Mouse (Mus musculus): Measurements from ENCODE around the gene Lamp2. TPM values are rescaled to one million over a fixed set of nuclear protein-coding genes. Genes with fewer than 3 reads are reported as not detected.
"Not testable (repeated sequence)": the region's sequence is repeated elsewhere in the genome, so short reads cannot be mapped to it uniquely, and the experiment has no call there.

Lamp2 gene
- total RNA-seq (2022), result 100 to 1,000 TPM in 2 of 4 experiments, 10 to 100 TPM in 2; 78.7 to 107 (median 95.4) TPM

DNA sequence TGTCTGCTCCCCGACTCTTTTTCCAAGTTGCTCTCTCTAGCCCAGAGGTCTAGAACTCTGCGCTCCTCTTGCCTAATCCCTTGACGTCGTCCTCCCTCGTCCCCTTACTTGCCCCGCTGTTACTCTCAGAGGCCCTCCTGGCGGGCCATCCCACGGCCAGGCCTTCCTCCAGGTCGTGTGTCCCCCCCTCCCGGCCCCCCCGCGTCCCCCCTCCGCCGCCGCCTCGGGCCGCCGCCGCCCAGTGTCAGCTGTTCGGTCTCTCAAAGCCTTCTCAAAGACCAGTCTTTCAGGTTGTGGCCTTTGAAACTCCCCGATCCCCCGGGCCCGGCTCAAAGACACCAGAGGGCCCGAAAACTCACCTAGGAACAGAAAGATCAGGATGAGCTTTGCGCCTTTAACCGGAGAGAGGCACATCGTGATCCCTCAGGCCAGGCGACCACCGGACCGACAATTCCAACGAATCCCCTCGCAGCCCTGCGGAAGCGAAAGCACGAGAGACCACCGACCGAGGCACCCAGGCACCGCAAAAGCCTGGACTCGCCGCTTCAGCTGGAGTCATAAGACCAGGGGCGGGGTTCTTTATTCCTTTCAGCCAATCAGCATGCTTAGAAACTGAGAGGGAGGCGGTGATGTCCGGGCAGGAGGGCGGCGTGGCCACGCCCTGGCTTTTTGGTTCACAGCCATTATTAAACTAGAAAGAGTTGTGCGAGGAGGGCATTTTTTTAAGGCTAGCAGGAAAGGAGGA lies at the start of gene Lamp2:
TSS of gene Lamp2 (minus strand) at position 565 of the 745 bp plus-strand sequence.
- peak; percentile 30 to 75 for DNase-seq (ENCODE audit: low spot score in 2 of 2)

DNA sequence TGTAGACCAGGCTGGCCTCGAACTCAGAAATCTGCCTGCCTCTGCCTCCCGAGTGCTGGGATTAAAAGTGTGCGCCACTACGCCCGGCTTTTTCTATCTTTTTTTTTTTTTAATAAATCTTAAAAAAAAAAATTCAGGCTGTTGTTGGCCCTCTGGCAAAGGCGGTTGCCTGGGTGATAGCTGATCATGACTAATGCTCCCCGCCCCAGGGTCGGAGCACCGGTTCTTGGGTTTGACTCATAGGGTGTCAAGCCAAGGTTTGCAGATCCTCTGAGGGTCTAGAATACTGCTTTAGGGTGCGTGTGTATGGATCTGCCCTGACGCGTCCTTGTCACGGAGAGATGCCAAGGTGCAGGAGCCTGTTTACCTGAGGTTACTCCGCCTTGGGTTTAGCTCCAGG lies 48.6 kb upstream of the Lamp2 start:
- no peak for DNase-seq (ENCODE audit: low spot score in 2 of 2)

DNA sequence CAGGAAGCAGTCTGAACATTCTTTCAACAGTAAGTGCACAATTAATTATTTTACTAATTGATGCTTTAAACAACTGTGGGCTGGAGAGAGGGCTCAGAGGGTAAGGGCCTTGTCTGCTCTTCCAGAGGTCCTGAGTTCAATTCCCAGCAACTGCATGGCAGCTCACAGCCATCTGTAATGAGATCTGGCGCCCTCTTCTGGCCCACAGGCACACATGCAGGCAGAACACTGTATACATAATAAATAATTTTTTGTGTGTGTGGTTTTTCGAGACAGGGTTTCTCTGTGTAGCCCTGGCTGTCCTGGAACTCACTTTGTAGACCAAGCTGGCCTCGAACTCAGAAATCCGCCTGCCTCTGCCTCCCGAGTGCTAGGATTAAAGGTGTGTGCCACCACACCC lies 45.9 kb upstream of the Lamp2 start:
- DNase-seq (ENCODE audit: low spot score in 2 of 2), result not testable (repeated sequence)

DNA sequence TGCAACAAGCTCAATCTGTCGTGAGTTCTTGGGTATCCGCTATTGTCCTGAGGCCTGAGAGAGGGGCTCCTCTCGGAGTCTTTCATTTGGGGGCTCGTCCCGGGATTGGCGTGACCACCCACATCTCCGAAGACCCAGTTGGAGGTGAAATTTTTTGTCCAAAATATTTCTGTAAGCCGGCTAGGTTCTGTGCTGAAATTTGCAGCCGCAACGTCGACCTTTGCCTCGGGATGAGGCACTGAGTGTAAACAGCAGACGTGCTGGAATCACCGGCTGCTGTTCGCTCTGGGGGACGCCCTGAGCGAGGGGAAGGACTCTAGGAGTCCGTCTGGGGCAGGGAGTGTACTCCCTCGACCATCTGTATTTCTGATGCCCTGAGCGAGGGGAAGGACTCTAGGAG lies 29.2 kb upstream of the Lamp2 start:
- DNase-seq (ENCODE audit: low spot score in 2 of 2), result not testable (repeated sequence)

DNA sequence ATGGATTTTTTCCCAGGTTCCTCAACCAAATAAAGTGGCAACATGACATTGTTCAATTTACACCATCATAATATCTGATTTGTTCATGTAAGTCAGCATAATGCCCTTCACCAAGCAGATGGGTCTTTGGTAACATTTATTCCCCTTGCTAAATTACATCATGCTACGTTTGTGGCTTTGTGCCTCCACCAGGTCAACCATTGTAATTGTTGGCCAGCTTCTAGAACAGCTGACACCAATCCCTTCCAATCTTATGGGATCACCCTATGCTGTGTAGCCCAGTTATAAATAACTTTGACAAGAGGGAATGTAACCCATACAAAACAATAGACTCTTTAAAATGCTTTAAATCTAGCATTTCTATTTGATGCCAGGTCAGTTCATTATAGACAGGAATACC lies 22.3 kb upstream of the Lamp2 start:
- no peak for DNase-seq (ENCODE audit: low spot score in 2 of 2)

DNA sequence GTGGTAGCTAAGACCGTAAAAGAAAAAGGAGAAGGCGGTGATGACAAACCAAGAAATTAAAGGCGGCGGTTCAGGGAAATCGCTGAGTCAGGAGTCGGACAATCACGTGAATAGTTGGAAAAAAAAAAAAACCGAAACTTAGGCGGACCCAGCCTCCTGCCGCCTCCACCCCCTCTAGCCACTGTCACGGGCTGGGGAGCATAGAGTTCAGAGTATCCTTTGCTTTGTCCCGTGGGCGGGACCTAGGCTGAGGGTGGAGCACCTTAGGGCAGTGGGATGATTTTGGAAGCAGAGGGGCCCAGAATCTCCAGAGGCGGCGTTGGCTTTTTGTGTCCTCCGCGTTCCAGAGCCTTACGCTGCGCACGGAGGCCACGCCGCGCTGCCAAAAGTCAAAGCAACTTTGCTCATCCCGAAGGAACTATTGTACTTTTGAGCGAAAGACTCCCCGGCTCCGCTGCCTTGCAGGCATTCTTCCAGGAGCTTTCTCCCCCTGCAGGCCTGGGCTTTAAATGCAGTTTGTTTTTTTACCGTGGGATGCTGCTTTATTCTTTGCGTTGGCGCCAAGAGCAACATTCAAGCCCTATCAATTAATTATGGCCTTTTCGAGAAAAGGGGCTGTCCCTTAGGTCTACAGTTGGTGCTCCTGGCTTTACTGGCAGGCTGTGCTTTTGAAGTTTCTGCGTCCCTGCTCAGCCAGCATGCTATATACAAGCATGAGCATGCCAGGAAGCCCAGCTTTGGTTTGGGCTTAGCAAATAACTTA lies 17.5 kb upstream of the Lamp2 start:
- DNase-seq (ENCODE audit: low spot score in 2 of 2), result peak; percentile 18 to 36

DNA sequence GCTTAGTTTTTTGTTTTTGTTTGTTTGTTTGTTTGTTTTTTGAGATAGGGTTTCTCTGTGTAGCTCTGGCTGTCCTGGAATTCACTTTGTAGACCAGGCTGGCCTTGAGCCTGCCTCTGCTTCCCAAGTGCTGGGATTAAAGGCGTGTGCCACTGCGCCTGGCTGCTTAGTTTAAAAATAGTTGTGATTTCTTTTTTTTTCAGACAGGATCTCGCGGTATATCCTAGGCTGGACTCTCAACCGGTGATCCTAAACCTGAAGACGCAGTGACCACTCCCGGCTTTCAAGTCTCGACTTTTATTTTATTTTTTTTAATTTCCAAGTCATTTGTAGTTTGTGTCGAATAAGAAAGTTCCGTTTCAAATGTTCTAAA lies 16.9 kb upstream of the Lamp2 start:
- peak in 1 of 2 experiments; percentile 1 for DNase-seq (ENCODE audit: low spot score in 2 of 2)

DNA sequence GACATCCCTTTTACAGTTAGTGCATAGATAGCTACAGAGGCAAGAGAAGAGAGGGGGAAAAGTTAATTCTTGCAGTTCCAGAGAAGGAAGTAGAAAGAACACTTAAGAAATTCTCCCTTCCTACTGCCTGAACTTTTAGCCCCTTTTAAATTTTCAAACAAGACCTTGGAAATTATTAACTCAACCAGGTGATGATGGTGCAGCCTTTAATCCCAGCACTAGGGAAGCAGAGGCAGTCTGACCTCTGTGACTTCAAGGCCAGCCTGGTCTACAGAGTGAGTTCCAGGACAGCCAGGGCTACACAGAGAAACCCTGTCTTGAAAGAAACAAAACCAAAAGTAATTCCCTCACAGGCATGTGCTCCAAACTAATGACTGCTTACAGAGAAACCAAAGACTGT lies 10.0 kb upstream of the Lamp2 start:
- no peak for DNase-seq (ENCODE audit: low spot score in 2 of 2)

DNA sequence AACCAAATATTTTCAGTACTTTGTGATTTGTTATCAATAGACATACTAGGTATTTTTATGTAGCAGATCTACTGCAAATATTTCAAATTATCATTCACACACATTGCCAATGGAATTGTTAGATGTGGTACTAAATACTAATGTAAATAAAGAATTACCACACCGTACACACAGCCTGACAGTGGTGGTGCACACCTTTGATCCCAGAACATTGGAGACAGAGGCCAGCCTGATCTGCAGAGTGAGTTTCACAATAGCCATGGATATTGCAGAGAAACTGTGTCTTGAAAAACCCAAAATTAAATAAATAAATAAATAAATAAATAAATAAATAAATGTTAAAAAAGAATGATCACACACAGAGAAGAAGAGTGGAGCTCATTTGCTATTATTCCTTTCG lies 6.9 kb upstream of the Lamp2 start:
- DNase-seq (ENCODE audit: low spot score in 2 of 2), result no peak

DNA sequence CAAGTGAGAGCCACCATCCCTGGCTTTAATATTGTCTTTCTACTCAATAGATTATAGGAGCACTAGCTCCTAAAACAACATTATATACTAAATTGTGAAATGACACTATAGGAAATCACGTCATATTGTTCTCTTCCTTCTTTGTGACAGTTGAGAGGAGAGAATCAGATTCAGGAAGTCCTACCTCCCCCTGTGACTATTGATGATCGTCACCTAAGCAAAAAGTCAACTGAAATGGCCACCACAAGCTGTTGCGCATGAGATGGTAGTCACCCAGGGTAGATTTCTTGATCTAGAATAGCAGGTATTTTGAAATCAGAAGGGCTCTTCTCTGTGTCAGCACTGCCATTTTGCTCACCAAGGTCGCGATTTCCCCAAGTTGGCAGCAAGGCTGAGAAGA lies 5.8 kb upstream of the Lamp2 start:
- no peak for DNase-seq (ENCODE audit: low spot score in 2 of 2)

DNA sequence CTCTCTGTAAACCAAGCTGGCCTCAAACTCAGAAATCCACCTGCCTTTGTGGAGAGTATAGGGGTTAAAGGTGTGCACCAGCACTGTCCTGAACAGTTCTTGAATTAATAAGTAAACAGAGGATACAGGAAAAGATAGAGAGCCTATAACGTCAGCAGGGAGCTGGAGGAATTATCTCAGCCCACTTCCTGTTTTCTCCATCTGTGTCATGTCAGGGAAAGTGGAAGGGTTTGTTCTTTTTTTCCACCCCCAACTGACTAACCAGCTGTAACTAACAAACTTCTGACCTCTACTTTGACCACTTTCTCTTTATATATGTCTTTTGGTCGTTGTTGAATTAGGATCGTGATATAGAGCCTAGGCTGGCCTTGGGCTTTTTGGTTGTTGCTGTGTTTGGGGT lies 4.6 kb upstream of the Lamp2 start:
- no peak for DNase-seq (ENCODE audit: low spot score in 2 of 2)

DNA sequence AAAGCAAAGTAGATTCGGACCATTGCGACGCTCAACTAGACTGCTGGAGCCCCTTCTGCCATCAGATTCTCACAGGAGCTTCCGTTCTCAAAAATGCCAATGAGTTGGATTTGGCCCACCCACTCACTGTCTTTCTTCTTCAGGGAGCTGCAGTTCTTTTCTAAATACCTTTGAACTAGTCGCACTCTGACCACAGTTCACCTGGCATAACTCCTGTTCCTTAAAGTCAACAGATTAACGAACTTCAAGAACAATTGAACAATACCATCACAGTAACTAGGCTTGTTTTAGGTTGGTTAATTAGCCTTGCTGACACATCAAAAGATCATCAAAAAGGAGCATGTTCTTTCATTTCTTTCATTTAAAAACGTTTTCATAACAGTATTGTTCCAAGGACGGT lies 2.8 kb upstream of the Lamp2 start:
- no peak for DNase-seq (ENCODE audit: low spot score in 2 of 2)

DNA sequence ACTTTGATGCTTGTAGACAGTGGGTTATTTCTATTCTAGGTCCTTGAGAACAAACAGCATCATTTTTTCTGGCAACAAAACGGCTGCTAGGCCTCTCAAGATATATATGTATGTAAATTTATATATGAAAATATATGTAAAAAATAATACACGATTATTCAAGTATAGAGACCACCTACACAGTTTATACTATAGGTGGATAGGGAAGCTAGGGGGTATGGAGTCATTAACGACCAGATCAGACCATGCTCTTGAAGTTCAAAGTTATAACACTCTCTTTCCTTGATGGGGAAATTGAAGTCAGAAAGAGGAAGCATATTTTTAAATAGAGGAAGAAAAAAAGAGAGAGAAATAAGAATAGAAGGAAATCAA lies 367 bp upstream of the Lamp2 start:
- DNase-seq (ENCODE audit: low spot score in 2 of 2), result no peak

DNA sequence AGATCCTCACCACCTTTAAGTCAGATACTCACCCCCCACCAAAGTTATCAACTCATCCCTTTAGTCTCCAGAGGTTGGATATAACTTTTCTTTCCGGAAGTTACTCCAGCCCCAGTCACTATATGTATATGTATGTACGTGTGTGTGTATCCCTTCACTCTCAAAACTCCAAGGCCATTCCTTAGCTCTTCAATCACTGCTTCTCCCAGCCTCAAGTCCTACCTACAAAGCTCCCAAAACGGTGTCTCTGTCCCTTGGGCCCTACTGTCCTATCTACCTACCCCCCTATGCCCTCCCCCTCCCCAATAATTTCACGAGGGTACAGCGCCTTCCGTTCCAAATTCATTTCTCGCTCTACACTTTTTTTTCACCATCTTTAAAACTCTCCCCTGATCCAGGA lies 780 bp downstream of the Lamp2 start:
- DNase-seq (ENCODE audit: low spot score in 2 of 2), result no peak

DNA sequence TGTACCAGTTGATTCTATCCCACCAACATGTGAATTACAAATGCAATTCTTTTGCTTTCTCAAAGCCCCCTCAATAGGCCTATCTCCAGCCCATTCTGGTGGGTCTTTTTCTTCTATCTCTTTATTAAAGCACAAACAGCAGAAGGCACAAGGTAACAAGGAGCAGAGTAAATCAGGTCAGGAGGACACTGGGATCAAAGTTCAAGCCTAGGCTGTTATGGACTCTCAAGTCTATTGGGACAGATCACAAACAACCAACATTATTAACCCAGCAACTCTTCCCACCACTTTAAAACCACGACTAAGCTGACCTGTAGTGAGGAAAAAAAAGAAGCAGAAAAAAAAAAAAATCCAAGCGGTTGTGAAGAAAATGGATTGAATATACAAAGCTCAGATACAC lies 1.4 kb downstream of the Lamp2 start:
- no peak for DNase-seq (ENCODE audit: low spot score in 2 of 2)

DNA sequence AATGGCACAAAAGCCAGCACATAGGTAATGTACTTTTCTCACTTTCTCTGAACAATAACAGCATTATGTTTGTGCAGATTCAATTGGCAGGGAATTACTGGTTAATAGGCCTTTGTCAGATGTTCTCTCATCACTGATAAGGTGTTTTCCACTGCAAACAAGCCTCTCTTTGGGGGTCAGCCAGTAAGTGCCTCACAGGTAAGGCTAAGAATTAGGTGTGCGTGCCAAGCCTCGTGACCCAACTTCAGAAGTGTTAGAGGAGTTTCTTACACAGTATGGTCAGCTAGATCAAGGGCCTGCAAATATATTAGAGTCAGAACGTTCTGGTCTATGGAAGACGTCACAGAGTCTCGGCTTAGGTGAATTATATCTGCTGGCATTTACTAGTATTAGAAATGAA lies 2.3 kb downstream of the Lamp2 start:
- DNase-seq (ENCODE audit: low spot score in 2 of 2), result no peak

DNA sequence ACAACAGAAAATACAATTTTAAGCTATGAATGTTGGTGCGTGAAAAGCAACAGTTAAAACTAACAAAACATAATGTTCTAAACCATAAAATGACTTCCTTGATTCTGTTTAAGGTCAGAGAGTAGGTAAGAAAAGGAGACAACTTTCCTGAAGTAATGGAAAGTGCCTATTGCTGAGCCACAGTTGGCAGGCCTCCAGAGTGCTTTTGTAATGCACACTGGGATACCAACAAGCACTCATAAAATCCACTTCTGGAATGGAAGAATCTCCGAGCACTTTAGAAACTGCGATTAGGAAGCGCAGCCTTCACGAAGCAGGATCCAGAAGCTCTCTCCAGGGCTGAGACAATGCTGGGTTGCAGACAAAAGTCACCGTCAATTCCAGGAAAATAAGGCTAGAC lies 5.8 kb downstream of the Lamp2 start:
- DNase-seq (ENCODE audit: low spot score in 2 of 2), result no peak

DNA sequence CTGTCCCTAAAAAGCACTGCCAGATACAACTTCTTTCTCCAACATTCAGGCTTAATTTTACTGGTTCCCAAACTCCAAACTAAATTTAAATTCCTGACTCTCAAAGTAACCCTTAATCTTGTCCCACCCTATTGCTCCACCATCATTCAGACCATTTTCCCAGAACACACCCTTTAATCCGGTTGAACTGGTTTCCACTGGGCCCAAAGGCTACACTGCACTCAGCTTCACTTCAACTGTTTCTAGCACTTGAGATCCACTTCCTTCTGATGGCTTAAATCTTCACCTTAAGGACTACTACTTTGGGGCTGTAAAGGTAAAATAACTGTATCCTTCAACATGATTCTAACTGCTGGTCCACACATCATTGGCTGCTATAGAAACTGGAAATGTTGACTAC lies 10.5 kb downstream of the Lamp2 start:
- DNase-seq (ENCODE audit: low spot score in 2 of 2), result no peak

DNA sequence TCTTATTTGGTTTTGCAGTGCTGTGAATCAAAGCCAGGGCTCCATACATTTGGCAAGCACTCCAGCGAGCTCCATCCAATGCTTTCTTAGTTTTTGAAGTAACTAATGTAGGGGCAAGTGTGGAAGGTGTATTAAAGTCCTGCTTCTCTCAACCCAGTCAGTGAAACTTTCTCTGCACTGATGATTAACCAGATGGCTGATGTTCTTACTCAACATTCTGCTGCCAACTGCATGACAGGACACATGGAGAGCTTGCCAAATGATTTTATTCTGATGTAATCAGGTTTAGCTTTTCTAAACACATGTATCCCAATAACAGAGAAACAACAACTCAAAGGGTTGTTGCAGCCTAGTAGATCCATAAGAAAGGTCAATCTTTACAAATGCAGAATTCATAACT lies 13.8 kb downstream of the Lamp2 start:
- DNase-seq (ENCODE audit: low spot score in 2 of 2), result no peak

DNA sequence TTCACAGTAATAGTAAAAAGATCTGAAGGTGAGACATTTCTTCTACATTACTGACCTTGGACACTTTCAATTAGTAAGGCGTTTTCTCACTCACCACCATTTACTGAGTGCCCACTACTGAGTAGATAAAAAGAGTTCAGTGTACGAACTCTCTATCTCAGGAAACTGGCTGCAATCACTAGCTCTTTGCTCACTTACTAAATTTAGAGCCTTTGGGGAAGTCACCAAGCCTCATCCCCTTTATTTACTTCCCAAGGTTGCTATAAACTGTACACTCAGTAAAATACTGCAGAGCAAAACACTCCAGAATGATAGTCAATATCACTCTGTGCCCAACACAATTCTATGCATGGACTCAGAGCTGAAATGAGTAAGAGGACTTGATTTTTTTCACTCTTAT lies 16.6 kb downstream of the Lamp2 start:
- DNase-seq (ENCODE audit: low spot score in 2 of 2), result no peak

DNA sequence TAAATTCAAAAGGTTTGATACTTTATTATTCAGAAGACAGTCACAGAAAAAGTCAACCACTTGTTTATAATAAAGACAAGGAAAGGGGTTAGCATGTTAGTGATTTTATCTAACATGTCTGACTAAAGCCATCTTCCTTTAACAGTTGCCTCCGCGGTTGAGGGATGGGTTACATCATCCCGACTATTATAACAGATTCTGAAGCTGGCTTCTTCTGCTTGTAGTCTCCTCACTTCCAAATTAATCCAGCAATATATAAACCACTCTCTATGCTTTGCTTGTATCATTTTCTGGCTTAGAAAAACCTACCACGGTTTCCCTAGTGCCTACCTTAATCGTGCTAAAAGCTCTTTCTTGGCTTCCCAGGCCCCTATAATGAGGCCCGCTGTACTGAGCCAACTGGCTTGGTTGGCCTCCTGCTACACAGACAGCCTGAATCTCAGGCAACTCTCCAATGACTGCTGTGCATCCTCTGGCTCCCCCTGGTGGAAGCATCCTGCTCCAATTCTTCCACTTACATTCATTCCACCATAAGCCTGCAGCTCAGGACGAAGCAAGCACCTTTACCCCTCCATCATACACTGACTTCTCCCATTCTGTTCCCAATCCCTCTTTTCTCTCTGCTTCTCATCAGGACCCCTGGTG lies 18.0 kb downstream of the Lamp2 start:
- peak; percentile 16 to 59 for DNase-seq (ENCODE audit: low spot score in 2 of 2)

DNA sequence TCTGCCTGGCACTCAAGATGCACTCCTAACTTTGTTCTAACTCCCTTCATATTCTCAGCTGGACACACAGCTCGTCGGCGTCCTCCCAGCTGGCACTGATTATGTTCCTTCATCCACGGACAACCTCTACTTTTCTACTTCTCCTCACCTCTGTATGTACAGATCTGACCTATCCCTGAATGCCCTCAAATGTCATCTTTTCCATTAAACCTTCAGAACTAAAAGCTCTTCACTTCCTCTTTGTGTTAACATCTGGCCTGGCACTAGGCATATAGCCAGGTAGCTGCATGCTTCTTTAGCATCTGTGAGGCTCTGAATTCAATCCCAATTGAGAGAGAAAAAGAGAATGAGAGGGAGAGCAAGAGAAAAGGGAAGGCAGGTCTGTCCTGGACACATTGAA lies 26.8 kb downstream of the Lamp2 start:
- no peak for DNase-seq (ENCODE audit: low spot score in 2 of 2)
